Mouse (Mus musculus) hindbrain, embryonic 15.5 days (tissue): Measurements from ENCODE around the gene Hoxd11. TPM values are rescaled to one million over a fixed set of nuclear protein-coding genes. Genes with fewer than 3 reads are reported as not detected.

Experiments
- ATAC-seq: fragments of 200-750 bp; cut with Nextera tagmentation; 2 replicates; pipeline ENCODE4 v1.8.0; 2017; ENCODE audit warnings: low read depth, moderate number of reproducible peaks, moderate TSS enrichment; ENCODE audit not compliant: low FRiP score
- H3K27ac ChIP-seq: fragments of 300-500 bp; sonication (generic); replicated peaks from 2 replicates; pipeline ENCODE4 v1.5.1; 2015; ENCODE audit warnings: mild to moderate bottlenecking, inconsistent platforms
- H3K27me3 ChIP-seq: fragments of 300-500 bp; sonication (generic); 2 replicates; pipeline ENCODE4 v1.6.1; 2015; ENCODE audit warnings: control low read depth, inconsistent platforms
- H3K36me3 ChIP-seq: fragments of 300-500 bp; sonication (generic); 2 replicates; pipeline ENCODE4 v1.6.1; 2015; ENCODE audit warnings: control low read depth, inconsistent platforms
- H3K4me1 ChIP-seq: fragments of 300-500 bp; sonication (generic); replicated peaks from 2 replicates; pipeline ENCODE4 v1.6.1; 2015; ENCODE audit warnings: control low read depth, inconsistent platforms
- H3K4me2 ChIP-seq: fragments of 300-500 bp; sonication (generic); 2 replicates; pipeline ENCODE4 v1.6.1; 2015; ENCODE audit warnings: moderate library complexity, mild to moderate bottlenecking, inconsistent platforms
- H3K4me3 ChIP-seq: fragments of 300-500 bp; sonication (generic); 2 replicates; pipeline ENCODE4 v1.5.1; 2015; ENCODE audit warnings: mild to moderate bottlenecking, inconsistent platforms
- H3K9ac ChIP-seq: fragments of 300-500 bp; sonication (generic); 2 replicates; pipeline ENCODE4 v1.6.1; 2015; ENCODE audit warnings: inconsistent platforms
- H3K9me3 ChIP-seq: fragments of 300-500 bp; sonication (generic); 2 replicates; pipeline ENCODE4 v1.6.1; 2016; ENCODE audit warnings: control low read depth, inconsistent platforms
- WGBS: fragments of 180-500 bp; shearing (Covaris S2); methylation state at CpG from one replicate; pipeline ENCODE4 v1.1.7; 2015; 5-methylcytosine and 5-hydroxymethylcytosine counted together
- polyA plus RNA-seq: library from polyadenylated mRNA; unstranded; fragments of >200 nt; fragmentation: Nextera tagmentation; extraction: Ambion mirVana; gene quantifications from 2 replicates; pipeline ENCODE4 v1.2.1, GENCODE M21; 2015

Gene Hoxd11
- polyA plus RNA-seq, 1 experiment from 2014 or later, result not detected

DNA sequence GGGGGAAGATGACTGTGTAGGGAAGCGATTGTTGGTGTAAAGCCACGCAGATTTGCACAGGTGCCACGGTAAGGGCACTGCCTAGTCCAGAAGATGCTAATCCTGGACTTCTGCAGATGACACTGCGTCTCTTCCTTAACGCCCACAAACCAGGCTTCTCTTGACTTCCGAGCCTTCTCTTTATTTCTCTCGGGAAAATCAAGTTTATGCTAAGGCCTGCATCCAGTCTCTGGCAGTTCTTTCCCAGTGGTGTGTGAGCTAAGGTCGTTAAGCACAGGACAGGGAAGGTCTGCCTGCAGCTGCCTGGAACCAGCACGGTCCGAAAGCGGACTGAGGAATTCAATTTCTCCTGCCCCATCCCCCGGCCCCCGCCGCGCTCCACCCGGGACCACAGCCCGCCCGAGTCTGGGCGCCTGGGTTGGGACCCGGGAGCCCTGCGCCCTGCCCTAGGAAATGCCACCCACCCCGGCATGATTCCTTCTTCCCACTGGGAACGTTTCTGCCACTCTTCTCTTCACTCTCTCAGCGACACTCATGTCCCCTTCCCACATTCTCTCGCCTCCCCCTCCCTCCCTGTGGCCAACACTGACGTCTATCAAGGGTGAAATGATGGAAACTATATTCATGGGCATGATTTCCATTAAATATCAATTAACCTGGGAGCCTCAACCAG is 24.5 kb downstream of the Hoxd11 start:
- H3K27me3 ChIP-seq, result peaks cover 85% of the 10 kb centered on the region
- ATAC-seq, result no peak
- 3% methylated on average over 26 of the region's 26 CpGs for WGBS
- no peak overlapping the region for H3K9ac ChIP-seq
- no peak overlapping the region for H3K4me2 ChIP-seq
- no peaks in the 10 kb centered on the region for H3K36me3 ChIP-seq
- H3K4me3 ChIP-seq, result no peak overlapping the region
- peaks cover 11% of the 10 kb centered on the region for H3K4me1 ChIP-seq
- H3K27ac ChIP-seq, result no peak overlapping the region
- H3K9me3 ChIP-seq, result no peaks in the 10 kb centered on the region

- Histone ChIP-seq H3K4me2 (peak within 1 kb of the TSS; percentile 50), H3K9me3 (no peaks in the 10 kb centered on the region), H3K4me3 (peak within 1 kb of the TSS; percentile 36), H3K4me1 (peaks cover 11% of the 10 kb centered on the region), H3K27ac (0 out of 2 replicates have a peak within 1 kb of the TSS, but pooled peaks have one; percentile 0), H3K27me3 (peaks cover 87% of the 10 kb centered on the region), H3K36me3 (no peaks in the 10 kb centered on the region), H3K9ac (no peak within 1 kb of the TSS)
- under 1% methylated on average over 48 of the region's 52 CpGs for WGBS
- no peak for ATAC-seq
Measured at GRCm38 (mm10) chr2:74704393-74704998, 25.1 kb downstream of the Hoxd11 start, which contains the start of gene Hoxd8. Hoxd8 (plus strand) TSS chr2:74704615.

DNA sequence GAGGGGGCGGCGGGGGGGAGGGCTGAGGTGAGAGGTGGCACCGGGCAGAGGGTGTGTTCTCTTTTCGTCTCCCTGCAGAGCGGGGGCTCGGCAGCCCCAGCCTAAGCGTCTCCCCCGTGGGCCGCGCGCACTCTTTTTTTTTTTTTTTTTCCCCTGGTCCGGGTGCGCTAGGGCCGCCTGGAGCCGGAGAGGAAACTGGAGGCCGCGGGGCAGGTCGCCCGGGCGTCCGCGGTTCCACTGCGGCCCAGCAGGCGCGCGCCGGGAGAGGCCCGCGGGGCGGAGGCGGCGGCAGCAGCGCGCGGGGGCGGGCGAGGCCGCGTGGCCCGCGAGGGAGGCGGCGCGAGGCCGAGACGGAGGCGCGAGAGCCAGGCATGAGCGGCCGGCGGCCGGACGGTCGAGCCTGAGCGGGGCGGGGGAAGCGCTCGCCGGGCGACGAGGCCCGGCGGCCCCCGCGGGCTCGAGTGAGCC is 25.7 kb downstream of the Hoxd11 start:
- H3K4me3 ChIP-seq, result peak overlapping the region; percentile 36
- 0 out of 2 replicates have a peak overlapping the region, but pooled peaks have one; percentile 0 for H3K27ac ChIP-seq
- no peaks in the 10 kb centered on the region for H3K9me3 ChIP-seq
- ATAC-seq, result no peak
- peak overlapping the region; percentile 50 for H3K4me2 ChIP-seq
- H3K9ac ChIP-seq, result no peak overlapping the region
- H3K27me3 ChIP-seq, result peaks cover 87% of the 10 kb centered on the region
- WGBS, result under 1% methylated on average over 53 of the region's 66 CpGs
- H3K4me1 ChIP-seq, result peaks cover 11% of the 10 kb centered on the region
- no peaks in the 10 kb centered on the region for H3K36me3 ChIP-seq

DNA sequence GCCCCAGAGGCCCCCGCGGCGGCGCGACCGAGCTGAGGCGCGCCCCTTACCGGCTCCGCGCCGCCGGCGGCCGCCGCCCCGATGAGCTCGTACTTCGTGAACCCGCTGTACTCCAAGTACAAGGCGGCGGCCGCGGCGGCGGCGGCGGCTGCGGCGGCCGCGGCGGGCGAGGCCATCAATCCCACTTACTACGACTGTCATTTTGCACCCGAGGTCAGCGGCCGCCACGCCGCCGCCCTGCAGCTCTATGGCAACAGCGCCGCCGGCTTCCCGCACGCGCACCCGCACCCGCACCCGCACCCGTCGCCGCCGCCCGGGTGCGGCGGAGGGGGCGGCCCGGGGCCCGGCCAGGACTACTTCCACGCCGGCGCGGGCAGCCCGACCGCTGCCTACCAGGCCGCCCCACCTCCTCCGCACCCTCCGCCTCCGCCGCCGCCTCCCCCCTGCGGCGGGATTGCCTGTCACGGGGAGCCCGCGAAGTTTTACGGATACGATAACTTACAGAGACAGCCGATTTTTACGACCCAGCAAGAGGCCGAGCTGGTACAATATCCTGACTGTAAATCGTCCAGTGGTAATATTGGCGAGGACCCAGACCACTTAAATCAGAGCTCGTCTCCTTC is 26.2 kb downstream of the Hoxd11 start:
- H3K4me3 ChIP-seq, result peak overlapping the region; percentile 36
- H3K9ac ChIP-seq, result no peak overlapping the region
- ATAC-seq, result no peak
- H3K27ac ChIP-seq, result 0 out of 2 replicates have a peak overlapping the region, but pooled peaks have one; percentile 0
- peak overlapping the region; percentile 50 for H3K4me2 ChIP-seq
- H3K36me3 ChIP-seq, result no peaks in the 10 kb centered on the region
- peaks cover 87% of the 10 kb centered on the region for H3K27me3 ChIP-seq
- no peaks in the 10 kb centered on the region for H3K9me3 ChIP-seq
- H3K4me1 ChIP-seq, result peaks cover 11% of the 10 kb centered on the region
- under 1% methylated on average over 52 of the region's 85 CpGs for WGBS

- H3K4me3 ChIP-seq, result no peak overlapping the region
- H3K9me3 ChIP-seq, result no peaks in the 10 kb centered on the region
- H3K4me1 ChIP-seq, result peaks cover 11% of the 10 kb centered on the region
- peaks cover 82% of the 10 kb centered on the region for H3K27me3 ChIP-seq
- no peak overlapping the region for H3K27ac ChIP-seq
- 1% methylated on average over 13 of the region's 13 CpGs for WGBS
- no peak for ATAC-seq
- H3K36me3 ChIP-seq, result no peaks in the 10 kb centered on the region
- no peak overlapping the region for H3K4me2 ChIP-seq
- no peak overlapping the region for H3K9ac ChIP-seq
Measured at GRCm38 (mm10) chr2:74706393-74706960, 27.1 kb downstream of the Hoxd11 start.

DNA sequence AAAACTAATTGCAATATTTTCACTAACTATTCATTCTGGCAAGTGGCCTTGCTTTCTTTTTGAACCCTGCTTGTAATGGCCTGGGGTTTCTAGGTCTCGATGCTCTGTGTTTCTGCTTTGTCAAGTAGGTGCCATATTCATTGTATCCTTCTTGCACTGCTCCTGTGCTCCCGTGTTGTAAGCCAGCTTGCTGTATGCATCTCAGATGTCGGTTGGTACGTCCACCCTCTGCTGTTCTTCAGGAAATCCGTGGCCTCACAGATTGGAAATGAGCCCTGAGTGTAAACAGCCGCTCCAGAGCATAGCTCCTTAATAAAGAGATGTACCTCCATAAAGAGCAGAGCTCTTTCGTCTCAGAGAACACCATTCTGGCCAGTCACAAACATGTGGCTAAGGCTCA is 28.2 kb downstream of the Hoxd11 start:
- H3K27ac ChIP-seq, result no peak overlapping the region
- H3K27me3 ChIP-seq, result peaks cover 78% of the 10 kb centered on the region
- H3K9me3 ChIP-seq, result no peaks in the 10 kb centered on the region
- no peak overlapping the region for H3K4me3 ChIP-seq
- 10% methylated on average over 7 of the region's 7 CpGs for WGBS
- H3K36me3 ChIP-seq, result no peaks in the 10 kb centered on the region
- H3K4me2 ChIP-seq, result no peak overlapping the region
- ATAC-seq, result no peak
- H3K9ac ChIP-seq, result no peak overlapping the region
- H3K4me1 ChIP-seq, result peaks cover 18% of the 10 kb centered on the region

DNA sequence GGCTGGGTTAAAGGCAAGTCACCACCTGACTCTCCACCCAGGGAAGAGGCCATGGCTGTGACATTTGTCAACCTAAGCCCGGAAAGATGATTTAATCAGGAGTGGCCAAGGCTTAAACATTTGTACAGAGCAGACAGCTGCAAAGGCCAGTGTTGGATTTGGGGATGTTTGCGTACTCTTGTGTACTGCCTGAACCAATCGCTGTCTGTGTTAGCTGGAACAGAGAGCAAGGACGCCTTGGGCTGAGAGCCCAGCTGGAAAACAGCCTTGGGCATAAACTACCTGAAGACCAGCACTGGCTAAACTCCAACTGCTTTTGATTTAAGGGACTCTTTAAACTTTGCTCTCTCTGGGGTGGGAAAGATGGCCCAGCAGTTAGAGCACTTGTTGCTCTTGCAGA is 29.3 kb downstream of the Hoxd11 start:
- H3K36me3 ChIP-seq, result no peaks in the 10 kb centered on the region
- H3K4me1 ChIP-seq, result peaks cover 18% of the 10 kb centered on the region
- H3K4me3 ChIP-seq, result no peak overlapping the region
- no peak overlapping the region for H3K27ac ChIP-seq
- H3K4me2 ChIP-seq, result no peak overlapping the region
- no peak overlapping the region for H3K9ac ChIP-seq
- ATAC-seq, result no peak
- no peaks in the 10 kb centered on the region for H3K9me3 ChIP-seq
- H3K27me3 ChIP-seq, result peaks cover 78% of the 10 kb centered on the region
- WGBS, result 9% methylated on average over 4 of the region's 4 CpGs

DNA sequence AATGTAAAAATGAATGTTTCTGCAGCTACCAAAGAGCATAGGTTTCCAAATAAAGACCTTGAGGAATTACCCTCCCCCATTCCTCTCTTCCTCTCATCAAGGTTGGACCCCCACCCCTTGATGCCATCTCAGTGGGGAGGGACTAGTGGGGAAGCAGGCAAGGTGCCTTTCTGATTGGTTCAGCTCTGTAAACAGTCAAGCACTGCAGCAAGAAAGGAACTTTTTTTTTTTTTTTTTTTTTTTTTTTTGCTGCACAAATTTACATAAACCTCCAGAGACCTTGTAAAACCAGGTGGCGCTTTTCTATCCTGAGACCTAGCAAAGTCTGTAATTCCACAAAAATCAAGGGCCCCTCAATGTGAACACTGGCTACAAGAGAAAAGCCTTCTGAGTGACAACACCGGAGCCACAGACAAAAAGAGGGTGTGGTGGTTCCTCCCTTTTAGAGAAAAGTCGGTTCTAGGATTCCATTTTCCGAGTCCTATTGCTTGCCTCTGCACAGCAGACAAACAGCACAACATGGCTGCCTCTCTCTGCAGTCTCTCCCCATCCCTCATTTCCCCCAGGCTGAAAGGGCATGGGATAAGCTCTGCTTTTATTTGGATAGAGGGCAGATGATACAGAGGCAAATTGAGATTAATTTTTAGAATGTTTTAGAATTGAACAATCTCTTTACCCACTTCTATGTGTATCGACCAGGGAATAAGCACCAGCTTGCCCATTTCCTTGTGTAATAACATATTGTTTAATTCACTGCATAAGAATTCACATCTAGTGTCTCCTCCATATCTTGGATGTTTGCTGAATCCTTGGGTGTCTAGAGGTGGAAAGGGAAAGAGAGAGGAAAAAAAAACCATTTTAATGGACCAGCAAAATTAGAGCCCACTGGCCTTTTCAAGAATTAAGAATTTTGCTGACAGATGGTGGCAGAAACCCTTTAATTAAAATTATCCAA is 30.4 kb downstream of the Hoxd11 start:
- no peaks in the 10 kb centered on the region for H3K9me3 ChIP-seq
- no peak overlapping the region for H3K4me2 ChIP-seq
- H3K4me3 ChIP-seq, result no peak overlapping the region
- H3K4me1 ChIP-seq, result peaks cover 18% of the 10 kb centered on the region
- peaks cover 77% of the 10 kb centered on the region for H3K27me3 ChIP-seq
- H3K9ac ChIP-seq, result no peak overlapping the region
- no peak overlapping the region for H3K27ac ChIP-seq
- no peak for ATAC-seq
- H3K36me3 ChIP-seq, result no peaks in the 10 kb centered on the region
- WGBS, result 4% methylated on average over 5 of the region's 5 CpGs

DNA sequence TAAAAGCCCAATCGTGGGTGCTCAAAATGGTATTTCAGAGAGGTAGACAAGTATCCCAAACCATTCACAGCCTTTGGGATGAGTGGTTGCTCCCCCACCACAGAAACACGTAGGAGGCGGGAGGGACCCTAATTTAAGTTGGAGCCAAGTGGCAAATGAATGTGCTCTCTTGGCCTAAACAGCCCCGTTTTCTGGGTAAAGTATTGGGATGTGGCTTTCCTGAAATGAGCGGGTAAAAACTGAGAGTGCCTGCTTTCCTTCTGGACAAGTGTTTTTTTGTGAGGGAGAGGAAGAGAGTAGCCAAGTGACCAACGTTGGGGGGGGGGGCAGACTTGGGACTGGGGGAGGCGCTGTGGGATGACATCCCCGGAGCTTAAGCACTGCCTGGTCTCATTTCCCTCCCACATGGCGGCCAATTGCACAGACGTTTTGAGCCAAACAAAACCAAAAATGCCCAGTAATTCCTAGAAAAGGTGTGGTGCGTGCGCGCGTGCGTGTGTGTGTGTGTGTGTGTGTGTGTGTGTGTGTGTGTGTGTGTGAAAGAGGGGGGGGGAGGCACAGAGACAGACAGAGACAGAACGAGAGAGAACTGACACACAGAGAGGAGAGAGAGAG is 31.7 kb downstream of the Hoxd11 start:
- H3K4me3 ChIP-seq, result 0 out of 2 replicates have a peak overlapping the region, but pooled peaks have one; percentile 4
- 2% methylated on average over 16 of the region's 16 CpGs for WGBS
- H3K36me3 ChIP-seq, result no peaks in the 10 kb centered on the region
- peaks cover 12% of the 10 kb centered on the region for H3K4me1 ChIP-seq
- no peak for ATAC-seq
- H3K4me2 ChIP-seq, result 0 out of 2 replicates have a peak overlapping the region, but pooled peaks have one; percentile 11
- peaks cover 79% of the 10 kb centered on the region for H3K27me3 ChIP-seq
- H3K27ac ChIP-seq, result no peak overlapping the region
- H3K9me3 ChIP-seq, result no peaks in the 10 kb centered on the region
- H3K9ac ChIP-seq, result no peak overlapping the region

GRCm38 (mm10) chr2:74711721-74712621 is 32.6 kb downstream of the Hoxd11 start, which contains the start of the genes Hoxd3 and Hoxd4:
Hoxd3 (plus strand) TSS chr2:74711927.
Hoxd4 (plus strand) TSS chr2:74711929.
- Histone ChIP-seq H3K36me3 (no peaks in the 10 kb centered on the region), H3K9me3 (no peaks in the 10 kb centered on the region), H3K27me3 (peaks cover 81% of the 10 kb centered on the region), H3K4me2 (peak within 1 kb of the TSS; percentile 44), H3K4me3 (peak within 1 kb of the TSS; percentile 34), H3K9ac (peak within 1 kb of the TSS; percentile 3; the same call in 1 of the 2 replicates), H3K27ac (peak within 1 kb of the TSS; percentile 73), H3K4me1 (peaks cover 12% of the 10 kb centered on the region)
- under 1% methylated on average over 65 of the region's 65 CpGs for WGBS
- no peak; the same call in 1 of the 2 replicates for ATAC-seq
